In the genomic region with DNA sequence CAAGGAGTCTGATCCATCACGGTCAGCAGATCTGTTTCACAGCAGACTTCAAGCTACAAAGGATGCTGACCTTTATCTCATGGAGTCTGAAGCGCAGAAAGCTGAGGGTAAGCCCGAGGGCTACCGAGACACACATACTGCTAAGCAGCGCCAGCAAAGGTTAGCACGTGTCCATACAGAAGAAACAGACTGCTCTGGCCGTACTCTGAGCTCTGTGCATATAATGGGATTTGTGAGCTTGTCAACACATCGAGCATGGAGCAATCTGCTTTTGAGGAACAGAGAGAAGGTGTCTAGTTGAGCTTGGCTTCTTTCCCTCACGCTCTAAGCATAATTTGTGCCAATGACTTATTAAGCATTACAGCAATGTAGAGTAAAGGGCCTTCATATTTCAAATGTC, we compare ENCODE assay signal across 15 mouse cellular contexts. TPM values are rescaled to one million over a fixed set of nuclear protein-coding genes. Genes with fewer than 3 reads are reported as not detected.
"Had no signal": no experiment of that assay in that cellular context is flagged by ENCODE, and none has a peak within 500 bp of the region (broad histone marks: within the 10 kb centered on the region; RNA-seq: fewer than 3 reads in every experiment).

No protein-coding gene starts in this region.

- DNase-seq: kidney, postnatal 10 days; spleen, adult 18-20 months; thymus, postnatal 4 days had no signal

- ATAC-seq: inflammation-experienced regulatory T-cells, adult 6 months; intestine, postnatal 0 days; midbrain, embryonic 15.5 days had no signal

- H3K9ac ChIP-seq: hindbrain, embryonic 15.5 days; liver, embryonic 15.5 days; midbrain, embryonic 15.5 days; neural tube, embryonic 12.5 days had no signal

- H3K4me3 ChIP-seq: hindbrain, embryonic 15.5 days; left cerebral cortex, adult 2 months; limb, embryonic 10.5 days; liver, embryonic 15.5 days; megakaryocyte, embryonic 14.5 days; midbrain, embryonic 15.5 days; neural tube, embryonic 12.5 days had no signal

- H3K4me1 ChIP-seq: hindbrain, embryonic 15.5 days; liver, embryonic 15.5 days; megakaryocyte, embryonic 14.5 days; midbrain, embryonic 15.5 days; neural tube, embryonic 12.5 days had no signal

- H3K9me3 ChIP-seq: hindbrain, embryonic 15.5 days; limb, embryonic 10.5 days; liver, embryonic 15.5 days; megakaryocyte, embryonic 14.5 days; midbrain, embryonic 15.5 days; neural tube, embryonic 12.5 days had no signal

- H3K27me3 ChIP-seq: hindbrain, embryonic 15.5 days; liver, embryonic 15.5 days; midbrain, embryonic 15.5 days; neural tube, embryonic 12.5 days had no signal

- H3K27ac ChIP-seq: hindbrain, embryonic 15.5 days; left cerebral cortex, adult 2 months; limb, embryonic 10.5 days; liver, embryonic 15.5 days; macrophage; midbrain, embryonic 15.5 days; neural tube, embryonic 12.5 days had no signal

- H3K36me3 ChIP-seq: hindbrain, embryonic 15.5 days; limb, embryonic 10.5 days; liver, embryonic 15.5 days; midbrain, embryonic 15.5 days; neural tube, embryonic 12.5 days had no signal

- H3K4me2 ChIP-seq: hindbrain, embryonic 15.5 days; liver, embryonic 11.5 days; liver, embryonic 15.5 days; midbrain, embryonic 11.5 days; midbrain, embryonic 15.5 days; neural tube, embryonic 12.5 days had no signal

RNA-seq across cellular contexts. Expression of a gene that starts 33.6 kb away (rescaled TPM):
- polyA plus RNA-seq: macrophage had no signal
